In the genomic region with DNA sequence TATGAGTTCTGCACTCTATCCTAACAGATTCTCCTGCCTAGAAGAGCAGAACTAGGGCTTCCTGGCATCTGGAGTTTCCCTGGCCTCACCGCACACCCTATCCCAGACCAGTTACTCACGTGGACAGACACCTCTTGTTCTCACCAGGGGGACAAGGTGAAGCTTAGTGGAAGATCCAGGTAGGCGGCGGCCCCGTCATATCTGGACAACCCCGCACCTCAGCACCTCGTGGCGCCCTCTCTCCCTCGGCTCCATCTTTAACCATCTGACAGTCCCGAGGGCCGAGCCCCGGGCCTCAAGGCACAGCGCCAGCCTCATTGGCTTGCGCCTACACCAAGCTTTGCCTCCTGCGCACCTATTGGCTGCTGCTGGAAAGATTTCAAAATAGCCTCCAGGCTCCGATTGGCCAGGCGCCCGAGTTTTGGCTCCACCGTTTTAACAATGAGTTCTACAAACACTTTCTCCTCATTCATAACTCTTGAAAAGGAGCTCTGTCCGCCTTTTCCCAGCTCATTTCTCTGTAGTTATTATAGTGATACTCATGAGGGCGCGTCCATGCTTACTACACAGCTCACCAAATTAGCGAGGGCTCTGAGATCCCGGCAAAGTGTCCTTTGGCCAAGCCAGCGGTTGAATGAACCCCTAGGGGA, we compare ENCODE assay signal across 8 mouse cellular contexts. TPM values are rescaled to one million over a fixed set of nuclear protein-coding genes. Genes with fewer than 3 reads are reported as not detected.
DNase-seq lines count a peak whose midpoint lies in the region; ATAC-seq and TF ChIP-seq lines count a peak whose summit lies in the region.

Gene 2610318N02Rik (minus strand): TSS at position 297 of the 650 bp plus-strand sequence.

- H3K27me3 ChIP-seq in kidney, adult 2 months (replicated peaks; ENCODE audit: control insufficient read depth, insufficient read depth, low read length), result no peaks in the 10 kb centered on the region
- no peaks in the 10 kb centered on the region for H3K27me3 ChIP-seq in limb, embryonic 15.5 days
- no peaks in the 10 kb centered on the region for H3K27me3 ChIP-seq in midbrain, embryonic 16.5 days (ENCODE audit: control insufficient read depth, insufficient read depth, low read depth, low read length)

- TF ChIP-seq CTCF in kidney, adult 2 months (conservative IDR thresholded peaks at IDR 0.05; ENCODE audit: insufficient read depth, insufficient read length, low read depth, low read length), result no peak

- no peaks in the 10 kb centered on the region for H3K36me3 ChIP-seq in kidney, adult 2 months (ENCODE audit: control insufficient read depth, insufficient read depth, low read length)
- H3K36me3 ChIP-seq in limb, embryonic 15.5 days, result peaks cover 8% of the 10 kb centered on the region
- no peaks in the 10 kb centered on the region for H3K36me3 ChIP-seq in midbrain, embryonic 16.5 days (ENCODE audit: control insufficient read depth, insufficient read depth, low read length)

- H3K9me3 ChIP-seq in limb, embryonic 15.5 days, result no peaks in the 10 kb centered on the region
- H3K9me3 ChIP-seq in midbrain, embryonic 16.5 days (replicated peaks; ENCODE audit: control insufficient read depth, low read length, poor library complexity, severe bottlenecking), result no peaks in the 10 kb centered on the region

- WGBS in kidney, adult 2 months, result 2% methylated on average over 25 of the region's 25 CpGs
- under 1% methylated on average over 25 of the region's 25 CpGs for WGBS in limb, embryonic 15.5 days
- WGBS in midbrain, embryonic 16.5 days, result under 1% methylated on average over 25 of the region's 25 CpGs

- peak; percentile 78 for DNase-seq in 3T3-L1 (ENCODE audit: low read depth, low spot score)
- DNase-seq in adrenal gland, adult 8-10 months, result peak; percentile 71
- peak; percentile 88 for DNase-seq in embryo, embryonic 9.5 days (ENCODE audit: extremely low spot score)
- DNase-seq in heart, adult 8-10 months (ENCODE audit: low spot score), result peak; percentile 25
- DNase-seq in kidney, adult 2 months, result peak; percentile 82
- peak; percentile 59 to 86 for DNase-seq in spleen, postnatal 10 days (ENCODE audit: low spot score in 2 of 2)

- H3K27ac ChIP-seq in kidney, adult 2 months (ENCODE audit: insufficient read depth, low read depth, low read length), result no peak within 1 kb of the TSS
- peak within 1 kb of the TSS; percentile 43; the same call in 1 of the 2 replicates for H3K27ac ChIP-seq in limb, embryonic 15.5 days
- H3K27ac ChIP-seq in midbrain, embryonic 16.5 days (ENCODE audit: low read length), result no peak within 1 kb of the TSS

- peaks cover 3% of the 10 kb centered on the region for H3K4me1 ChIP-seq in kidney, adult 2 months (ENCODE audit: control insufficient read depth, insufficient read depth, low read length)
- peaks cover 23% of the 10 kb centered on the region for H3K4me1 ChIP-seq in limb, embryonic 15.5 days
- peaks cover 15% of the 10 kb centered on the region for H3K4me1 ChIP-seq in midbrain, embryonic 16.5 days (ENCODE audit: control insufficient read depth, insufficient read depth, low read length)

- peak within 1 kb of the TSS; percentile 75 for H3K4me2 ChIP-seq in limb, embryonic 15.5 days
- peak within 1 kb of the TSS; percentile 93 for H3K4me2 ChIP-seq in midbrain, embryonic 16.5 days (ENCODE audit: low read length)

- H3K9ac ChIP-seq in limb, embryonic 15.5 days, result peak within 1 kb of the TSS; percentile 33
- H3K9ac ChIP-seq in midbrain, embryonic 16.5 days (ENCODE audit: low read depth, low read length), result peak within 1 kb of the TSS; percentile 62

- TF ChIP-seq POLR2A in kidney, adult 2 months (IDR thresholded peaks at IDR 0.05; ENCODE audit: low read depth, low read length), result no peak

- peak; percentile 71; the same call in 1 of the 2 replicates for ATAC-seq in limb, embryonic 15.5 days (ENCODE audit: insufficient number of reproducible peaks, low FRiP score, low TSS enrichment, low read depth)
- peak; percentile 93 for ATAC-seq in midbrain, embryonic 16.5 days

- H3K4me3 ChIP-seq in kidney, adult 2 months (ENCODE audit: insufficient read depth, low read depth, low read length), result peak within 1 kb of the TSS; percentile 23; the same call in 1 of the 2 replicates
- peak within 1 kb of the TSS; percentile 46 for H3K4me3 ChIP-seq in limb, embryonic 15.5 days
- H3K4me3 ChIP-seq in midbrain, embryonic 16.5 days (ENCODE audit: low read depth, low read length), result peak within 1 kb of the TSS; percentile 46

RNA-seq across cellular contexts. Expression of gene 2610318N02Rik, which starts in this region (rescaled TPM):
- 1 to 10 TPM in 2 of 4 experiments, under 1 TPM in 2; 0.62 to 1.5 (median 1.1) TPM for total RNA-seq in adrenal gland, adult 8-10 months (2022)
- not detected for total RNA-seq in heart, adult 8-10 months (2022)
- polyA plus RNA-seq in kidney, adult 2 months (2012; rRNA removed), result 0.75 and 1.4 TPM in 2 replicates
- 15.6 and 19.2 TPM in 2 replicates for polyA plus RNA-seq in limb, embryonic 15.5 days (2015; fragmentation: Nextera tagmentation; extraction: Ambion mirVana)
- 10.0 and 14.9 TPM in 2 replicates for polyA plus RNA-seq in midbrain, embryonic 16.5 days (2015; fragmentation: Nextera tagmentation; extraction: Ambion mirVana)

Comparison
In these comparisons a context has a peak if more than half of its experiments do, and no peak if none do; other contexts are left out.
1. Peak in DNase-seq in heart, adult 8-10 months; RNA of the gene not detected or under 1 TPM.
2. DNase-seq: peak in every context shown above with its lines; median percentile 88 in embryo, embryonic 9.5 days; 82 in kidney, adult 2 months; 78 in 3T3-L1; 72 in spleen, postnatal 10 days; 71 in adrenal gland, adult 8-10 months; 25 in heart, adult 8-10 months.